Mouse (Mus musculus) testis, adult 2 months (tissue): Measurements from ENCODE around the gene Psma5. TPM values are rescaled to one million over a fixed set of nuclear protein-coding genes. Genes with fewer than 3 reads are reported as not detected.

Experiments used
- H3K27ac ChIP-seq: fragments of 200-500 bp; 2 replicates; pipeline ENCODE4 v1.5.1; 2012; ENCODE audit warnings: low read depth, low read length; ENCODE audit not compliant: control insufficient read depth, insufficient read depth
- H3K27me3 ChIP-seq: fragments of 200-500 bp; 2 replicates; pipeline ENCODE4 v1.6.1; 2012; ENCODE audit warnings: mild to moderate bottlenecking, low read length, moderate library complexity; ENCODE audit not compliant: control insufficient read depth, insufficient read depth
- H3K36me3 ChIP-seq: fragments of 200-500 bp; 2 replicates; pipeline ENCODE4 v1.6.1; 2012; ENCODE audit warnings: mild to moderate bottlenecking, low read length; ENCODE audit not compliant: control insufficient read depth, insufficient read depth
- H3K4me1 ChIP-seq: fragments of 200-500 bp; 2 replicates; pipeline ENCODE4 v1.6.1; 2012; ENCODE audit warnings: low read length; ENCODE audit not compliant: control insufficient read depth, insufficient read depth
- H3K4me3 ChIP-seq: fragments of 200-500 bp; 2 replicates; pipeline ENCODE4 v1.5.1; 2012; ENCODE audit warnings: low read depth, mild to moderate bottlenecking, low read length, moderate library complexity, mixed read lengths; ENCODE audit not compliant: control insufficient read depth
- CTCF ChIP-seq: fragments of 200-500 bp; IDR thresholded peaks from 2 replicates; pipeline ENCODE4 v1.5.1; 2012; ENCODE audit warnings: low read depth, mild to moderate bottlenecking, inconsistent platforms, low read length, moderate library complexity; ENCODE audit not compliant: control insufficient read depth, insufficient read depth, insufficient replicate concordance
- POLR2A ChIP-seq: fragments of 200-500 bp; IDR thresholded peaks from 2 replicates; pipeline ENCODE4 v1.6.1; 2012; ENCODE audit warnings: low read depth, mild to moderate bottlenecking, inconsistent platforms, low read length, moderate library complexity; ENCODE audit not compliant: control insufficient read depth
- polyA plus RNA-seq: library from polyadenylated mRNA; depleted of rRNA; stranded (reverse); fragments of >200 nt; gene quantifications from 2 replicates; pipeline ENCODE4 v1.2.3, GENCODE M21; 2012

The Psma5 gene
- polyA plus RNA-seq, 1 experiment: 38.2 TPM

DNA sequence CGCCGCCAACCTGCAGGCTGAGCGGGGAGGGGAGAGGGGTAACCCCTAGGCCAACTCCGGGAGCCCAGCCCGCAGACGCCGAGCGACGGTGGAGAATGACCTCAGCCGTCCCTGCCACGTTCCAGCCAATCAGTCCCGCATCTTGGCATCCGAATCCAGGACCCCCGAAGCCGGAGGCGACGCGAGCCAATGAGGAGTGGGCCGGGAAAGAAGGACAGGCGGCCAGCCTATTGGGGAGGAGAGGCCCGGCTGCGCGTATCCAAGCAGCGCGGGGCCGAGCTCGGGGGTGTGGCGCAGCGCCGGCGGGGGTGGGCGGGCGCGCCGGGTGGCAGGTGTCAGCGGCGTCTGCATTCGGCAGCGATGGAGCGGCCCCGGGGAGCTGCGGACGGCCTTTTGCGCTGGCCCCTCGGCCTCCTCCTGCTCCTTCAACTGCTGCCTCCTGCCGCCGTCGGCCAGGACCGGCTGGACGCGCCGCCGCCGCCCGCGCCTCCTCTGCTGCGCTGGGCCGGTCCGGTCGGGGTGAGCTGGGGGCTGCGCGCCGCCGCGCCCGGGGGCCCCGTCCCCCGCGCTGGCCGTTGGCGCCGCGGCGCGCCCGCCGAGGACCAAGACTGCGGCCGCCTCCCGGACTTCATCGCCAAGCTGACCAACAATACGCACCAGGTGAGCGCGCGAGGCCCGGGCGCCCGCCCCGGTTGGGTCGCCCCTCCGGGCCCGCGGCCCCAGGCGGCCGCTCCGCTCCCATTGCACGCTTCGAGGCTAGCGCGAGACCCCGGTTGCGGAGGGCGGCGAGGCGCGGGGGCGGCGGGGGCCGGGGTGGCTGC is 27.3 kb downstream of the Psma5 start, which contains the start of gene Sort1:
Gene Sort1, plus strand, starts transcription at position 302 of the 821 bp plus-strand sequence.
- Histone ChIP-seq H3K36me3 (no peaks in the 10 kb centered on the region), H3K4me3 (peak within 1 kb of the TSS; percentile 86), H3K4me1 (peaks cover 7% of the 10 kb centered on the region), H3K27ac (peak within 1 kb of the TSS; percentile 76), H3K27me3 (no peaks in the 10 kb centered on the region)
- TF ChIP-seq CTCF (no peak), POLR2A (peak; percentile 57; the same call in 1 of the 2 replicates)

DNA sequence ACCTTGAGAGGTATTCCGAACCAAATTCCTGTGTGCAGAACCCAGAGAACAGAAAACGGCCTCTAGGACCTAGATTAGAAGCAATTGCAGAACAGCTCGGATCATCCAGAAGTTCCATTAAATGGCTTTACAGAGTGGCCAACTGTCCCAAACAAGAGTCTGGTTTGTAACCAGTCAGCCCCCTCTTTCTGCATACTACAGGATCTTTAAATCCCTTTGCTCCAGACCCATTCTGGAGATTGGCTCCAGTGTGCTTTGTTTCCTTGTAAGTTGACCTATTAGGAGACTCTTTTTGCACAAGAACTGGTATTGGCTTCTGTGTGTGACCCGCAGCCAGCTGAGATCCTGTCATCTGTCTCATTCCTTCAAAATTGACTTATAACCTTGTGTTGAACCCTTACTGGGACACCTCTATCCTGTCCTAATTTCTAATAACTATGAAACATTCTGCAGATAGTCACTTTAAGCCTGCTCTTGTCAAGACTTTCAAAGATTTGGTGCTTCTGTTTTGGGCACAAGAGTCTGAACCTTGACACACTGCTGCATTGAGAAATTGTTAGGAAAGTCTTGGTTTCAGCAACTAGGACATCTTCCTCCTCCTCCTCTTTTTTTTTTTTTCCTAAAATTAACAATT is 28.5 kb downstream of the Psma5 start:
- Histone ChIP-seq H3K36me3 (no peaks in the 10 kb centered on the region), H3K27me3 (no peaks in the 10 kb centered on the region), H3K4me3 (peak overlapping the region; percentile 85), H3K27ac (peak overlapping the region; percentile 73), H3K4me1 (peaks cover 7% of the 10 kb centered on the region)
- TF ChIP-seq POLR2A: no peak
- TF ChIP-seq CTCF: no peak

GRCm38 (mm10) chr3:108286671-108287439 is 30.1 kb downstream of the Psma5 start:
- TF ChIP-seq POLR2A (no peak), CTCF (no peak)
- no peaks in the 10 kb centered on the region for H3K27me3 ChIP-seq
- no peak overlapping the region for H3K27ac ChIP-seq
- H3K4me1 ChIP-seq: peaks cover 5% of the 10 kb centered on the region
- no peaks in the 10 kb centered on the region for H3K36me3 ChIP-seq
- no peak overlapping the region; the same call in 1 of the 2 replicates for H3K4me3 ChIP-seq

- H3K4me1 ChIP-seq: peaks cover 5% of the 10 kb centered on the region
- TF ChIP-seq POLR2A (no peak), CTCF (no peak)
- no peaks in the 10 kb centered on the region for H3K27me3 ChIP-seq
- H3K36me3 ChIP-seq: no peaks in the 10 kb centered on the region
- H3K27ac ChIP-seq: no peak overlapping the region
- H3K4me3 ChIP-seq: no peak overlapping the region
These were observed 31.4 kb downstream of the Psma5 start for GRCm38 (mm10) chr3:108287811-108288805.

- Histone ChIP-seq H3K36me3 (no peaks in the 10 kb centered on the region), H3K4me3 (no peak overlapping the region), H3K27me3 (no peaks in the 10 kb centered on the region), H3K4me1 (peaks cover 2% of the 10 kb centered on the region), H3K27ac (no peak overlapping the region)
- no peak for TF ChIP-seq POLR2A
- TF ChIP-seq CTCF: no peak
These were observed 32.8 kb downstream of the Psma5 start for GRCm38 (mm10) chr3:108289311-108290130.

DNA sequence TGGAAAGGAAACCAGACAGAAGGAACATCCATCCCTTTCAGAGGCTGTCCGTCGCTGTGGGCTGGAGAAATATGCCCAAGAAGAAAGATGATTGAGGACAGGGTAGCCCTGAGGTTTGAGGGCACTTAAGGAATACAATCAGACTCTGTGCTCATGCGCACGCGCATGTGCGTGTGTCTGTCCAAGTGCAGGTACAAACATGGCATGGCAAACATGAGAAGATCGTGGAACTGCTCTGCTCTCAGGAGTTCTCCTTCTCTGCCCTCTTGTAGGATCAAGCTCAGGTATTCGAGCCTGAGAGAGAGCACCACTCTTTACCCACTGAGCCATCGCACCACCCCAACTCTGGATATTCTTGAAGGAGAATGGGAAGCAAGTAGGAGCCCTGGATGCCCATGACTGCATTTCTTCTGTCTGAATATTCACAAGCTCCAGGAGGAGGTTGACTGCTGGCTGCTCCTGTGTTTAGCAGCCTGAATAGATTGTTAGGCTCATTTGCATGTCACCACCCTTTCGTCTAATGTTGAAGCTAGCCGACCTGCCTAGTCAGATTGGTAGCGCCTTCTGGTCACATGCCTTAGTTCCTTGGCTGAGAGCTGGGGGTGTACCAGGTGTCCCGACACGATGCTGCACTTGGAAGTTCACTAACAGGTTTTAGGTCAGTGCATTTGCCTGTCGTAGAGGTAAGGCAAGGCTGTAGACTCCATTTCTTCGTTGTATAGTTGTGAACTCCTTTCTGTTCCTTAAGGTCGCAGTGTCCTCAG is 34.5 kb downstream of the Psma5 start:
- H3K27ac ChIP-seq: no peak overlapping the region

More for the DNA sequence above, 34.5 kb downstream of the Psma5 start:
- Histone ChIP-seq H3K36me3 (no peaks in the 10 kb centered on the region), H3K4me3 (peak overlapping the region; percentile 35; the same call in 1 of the 2 replicates), H3K27me3 (no peaks in the 10 kb centered on the region), H3K4me1 (peaks cover 3% of the 10 kb centered on the region; the same call in 1 of the 2 replicates)
- TF ChIP-seq POLR2A (no peak), CTCF (no peak)
